Mouse (Mus musculus) heart, postnatal 0 days (tissue): ENCODE measurements around the gene Kdm2b. TPM values are rescaled to one million over a fixed set of nuclear protein-coding genes. Genes with fewer than 3 reads are reported as not detected.

Experiments used
- ATAC-seq: fragments of 200-750 bp; cut with Nextera tagmentation; 2 replicates; pipeline ENCODE4 v1.8.0; 2017; ENCODE audit warnings: low read depth, moderate number of reproducible peaks, moderate library complexity; ENCODE audit not compliant: insufficient read depth
- DNase-seq: peaks from one replicate; pipeline ENCODE4 v3.0.0-alpha.2; 2016; ENCODE audit warnings: low spot score
- H3K27ac ChIP-seq: fragments of 300-500 bp; sonication (generic); 2 replicates; pipeline ENCODE4 v1.5.1; 2014; ENCODE audit warnings: low read depth, mild to moderate bottlenecking
- H3K27me3 ChIP-seq: fragments of 300-500 bp; sonication (generic); 2 replicates; pipeline ENCODE4 v1.6.1; 2014; ENCODE audit warnings: low read length, mixed read lengths; ENCODE audit not compliant: control insufficient read depth, insufficient read depth
- H3K36me3 ChIP-seq: fragments of 300-500 bp; sonication (generic); replicated peaks from 2 replicates; pipeline ENCODE4 v1.6.1; 2014; ENCODE audit warnings: low read length, mixed read lengths; ENCODE audit not compliant: control insufficient read depth, insufficient read depth
- H3K4me1 ChIP-seq: fragments of 300-500 bp; sonication (generic); 2 replicates; pipeline ENCODE4 v1.6.1; 2014; ENCODE audit warnings: antibody characterized with exemption; ENCODE audit not compliant: control insufficient read depth, insufficient read depth
- H3K4me2 ChIP-seq: fragments of 300-500 bp; sonication (generic); 2 replicates; pipeline ENCODE4 v1.6.1; 2014; ENCODE audit warnings: low read depth, mild to moderate bottlenecking, low read length, moderate library complexity
- H3K4me3 ChIP-seq: fragments of 300-500 bp; sonication (generic); 2 replicates; pipeline ENCODE4 v1.5.1; 2014; ENCODE audit warnings: low read depth, low read length
- H3K9ac ChIP-seq: fragments of 300-500 bp; sonication (generic); replicated peaks from 2 replicates; pipeline ENCODE4 v1.6.1; 2014; ENCODE audit warnings: low read depth, low read length, mixed read lengths
- H3K9me3 ChIP-seq: fragments of 300-500 bp; sonication (generic); replicated peaks from 2 replicates; pipeline ENCODE4 v1.6.1; 2016; ENCODE audit warnings: low read length; ENCODE audit not compliant: control insufficient read depth
- CTCF ChIP-seq: IDR thresholded peaks from 2 replicates; pipeline ENCODE4 v1.5.1; 2016; ENCODE audit warnings: antibody characterized with exemption, control low read depth, low read depth
- EP300 ChIP-seq: IDR thresholded peaks from 2 replicates; pipeline ENCODE4 v1.6.1; 2016; ENCODE audit warnings: antibody characterized with exemption, low read depth
- whole genome bisulfite sequencing: fragments of 180-500 bp; shearing (Covaris S2); extraction: QIAGEN DNeasy Blood & Tissue Kit; methylation state at CpG from one replicate; pipeline ENCODE4 v1.1.7; 2014; 5-methylcytosine and 5-hydroxymethylcytosine counted together
- polyA plus RNA-seq: library from polyadenylated mRNA; unstranded; fragments of >200 nt; fragmentation: Nextera tagmentation; extraction: Ambion mirVana; gene quantifications from 2 replicates; pipeline ENCODE4 v1.2.1, GENCODE M21; 2015
- total RNA-seq: library from RNA; depleted of rRNA; stranded (reverse); fragments of >200 nt; gene quantifications from 2 replicates; pipeline ENCODE4 v1.2.3, GENCODE M21; 2014; ENCODE audit warnings: low replicate concordance

Gene Kdm2b
- total and polyA plus RNA-seq, 2 experiments from 2014 or later, result 14.7 to 29.3 TPM

DNA sequence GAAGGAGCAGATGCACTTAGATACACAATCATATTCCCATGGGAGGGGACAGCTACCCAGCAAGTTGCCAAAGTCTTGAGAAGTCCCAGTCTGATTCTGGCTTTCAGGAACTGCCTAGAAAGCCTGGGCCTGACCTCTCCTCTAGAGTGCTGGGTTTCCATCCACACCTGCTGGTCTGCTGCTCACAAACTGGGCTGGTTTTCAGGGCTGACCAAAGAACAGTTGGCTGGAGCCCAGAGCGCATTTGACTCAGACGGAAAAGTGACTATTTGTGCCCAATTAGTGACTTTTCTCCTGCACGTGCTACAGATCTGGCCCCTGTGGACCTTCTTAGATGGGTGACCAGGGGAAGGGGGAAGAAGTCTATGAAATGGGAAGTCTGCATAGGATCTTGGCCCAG is 50.9 kb downstream of the Kdm2b start:
- Histone ChIP-seq H3K27ac (peak overlapping the region; percentile 86), H3K36me3 (peaks cover 4% of the 10 kb centered on the region; the same call in 1 of the 2 replicates), H3K9me3 (no peaks in the 10 kb centered on the region), H3K27me3 (no peaks in the 10 kb centered on the region), H3K9ac (no peak overlapping the region), H3K4me2 (no peak overlapping the region), H3K4me3 (no peak overlapping the region), H3K4me1 (peaks cover 25% of the 10 kb centered on the region)
- TF ChIP-seq EP300, result no peak
- 73% methylated on average over 3 of the region's 3 CpGs for WGBS
- DNase-seq, result no peak
- ATAC-seq, result no peak

DNA sequence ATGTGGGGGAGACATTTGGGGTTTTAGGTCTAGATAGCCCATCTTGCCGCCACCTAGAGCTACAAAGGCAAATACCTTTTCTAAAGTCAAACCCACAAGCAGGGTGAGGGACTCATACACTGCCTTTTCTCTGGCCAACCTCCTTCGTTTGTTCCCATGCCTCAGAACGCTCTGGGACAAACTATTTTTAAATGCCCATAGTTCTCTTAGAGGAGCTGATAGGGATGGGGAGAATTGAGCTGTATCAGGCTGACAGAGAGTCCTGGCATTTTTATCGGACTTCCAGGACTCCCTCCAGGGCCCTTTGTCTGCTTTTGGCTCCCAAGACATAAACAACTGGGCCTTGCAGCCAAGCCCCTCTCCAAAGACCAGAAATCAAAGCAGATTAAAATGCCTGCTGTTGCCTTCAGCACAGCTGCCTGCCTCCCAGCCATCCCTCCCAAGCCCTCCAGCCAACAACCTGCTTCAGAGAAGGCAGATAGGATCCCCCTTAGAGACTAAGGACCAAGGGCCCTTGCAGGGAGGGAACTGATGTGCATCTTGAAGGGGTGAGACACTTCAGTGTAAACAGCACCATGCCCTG is 51.6 kb downstream of the Kdm2b start:
- 25% methylated on average over 4 of the region's 4 CpGs for WGBS
- Histone ChIP-seq H3K4me2 (peak overlapping the region; percentile 36; the same call in 1 of the 2 replicates), H3K27me3 (no peaks in the 10 kb centered on the region), H3K4me3 (no peak overlapping the region), H3K9ac (no peak overlapping the region), H3K27ac (peak overlapping the region; percentile 86), H3K36me3 (peaks cover 5% of the 10 kb centered on the region), H3K4me1 (peaks cover 25% of the 10 kb centered on the region), H3K9me3 (no peaks in the 10 kb centered on the region)
- no peak for TF ChIP-seq CTCF
- DNase-seq (peak; percentile 57), ATAC-seq (peak; percentile 68)

DNA sequence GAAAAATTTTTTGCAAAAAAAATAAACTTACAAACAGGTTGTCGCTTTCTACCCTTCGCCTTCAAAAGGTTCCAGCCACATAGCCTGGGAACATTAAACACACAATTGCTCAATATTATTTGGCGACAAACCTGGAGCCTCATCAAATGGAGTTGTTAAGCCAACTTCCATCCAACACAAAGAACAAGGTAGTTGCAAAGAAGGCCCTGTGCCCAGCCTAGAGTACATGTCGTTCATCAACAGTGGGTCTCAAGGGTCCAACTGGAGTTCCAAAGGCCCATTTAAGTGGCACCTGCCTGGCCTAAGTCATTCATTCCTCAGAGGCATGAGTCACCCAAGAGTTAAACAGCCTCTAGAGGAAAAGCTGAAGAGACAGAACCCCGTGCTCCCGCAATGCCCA is 52.6 kb downstream of the Kdm2b start:
- no peak for DNase-seq
- Histone ChIP-seq H3K4me2 (no peak overlapping the region; the same call in 1 of the 2 replicates), H3K9ac (no peak overlapping the region), H3K27ac (0 out of 2 replicates have a peak overlapping the region, but pooled peaks have one; percentile 86), H3K27me3 (no peaks in the 10 kb centered on the region), H3K4me3 (no peak overlapping the region), H3K36me3 (peaks cover 15% of the 10 kb centered on the region), H3K4me1 (peaks cover 25% of the 10 kb centered on the region), H3K9me3 (no peaks in the 10 kb centered on the region)
- 85% methylated on average over 6 of the region's 6 CpGs for WGBS
- ATAC-seq, result no peak
- TF ChIP-seq CTCF, result no peak
- TF ChIP-seq EP300, result no peak

DNA sequence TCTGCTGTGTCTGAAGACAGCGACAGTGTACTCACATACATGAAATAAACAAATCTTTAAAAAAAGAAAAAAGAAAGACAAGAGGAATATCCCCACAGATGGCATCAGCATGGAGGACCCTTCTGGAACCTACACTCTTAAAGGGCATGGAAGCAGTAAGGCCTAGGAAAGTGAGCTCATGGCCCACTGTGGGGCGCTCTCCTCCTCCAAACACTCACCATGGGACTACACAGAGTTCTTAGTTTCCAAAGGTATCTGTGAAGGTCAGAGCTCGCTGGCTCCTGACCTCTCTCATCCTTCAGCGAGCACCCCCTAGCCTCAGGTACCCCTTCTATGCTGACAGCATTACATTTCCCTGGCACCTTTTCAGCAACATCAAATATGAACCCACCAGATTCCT is 53.8 kb downstream of the Kdm2b start:
- no peaks in the 10 kb centered on the region for H3K9me3 ChIP-seq
- ATAC-seq, result no peak
- H3K27me3 ChIP-seq, result no peaks in the 10 kb centered on the region
- H3K4me3 ChIP-seq, result no peak overlapping the region
- peaks cover 18% of the 10 kb centered on the region for H3K36me3 ChIP-seq
- no peak overlapping the region for H3K9ac ChIP-seq
- H3K4me2 ChIP-seq, result no peak overlapping the region
- WGBS, result 79% methylated on average over 4 of the region's 4 CpGs
- DNase-seq, result no peak
- no peak for TF ChIP-seq EP300
- TF ChIP-seq CTCF, result peak; percentile 35
- peaks cover 25% of the 10 kb centered on the region for H3K4me1 ChIP-seq
- no peak overlapping the region for H3K27ac ChIP-seq

DNA sequence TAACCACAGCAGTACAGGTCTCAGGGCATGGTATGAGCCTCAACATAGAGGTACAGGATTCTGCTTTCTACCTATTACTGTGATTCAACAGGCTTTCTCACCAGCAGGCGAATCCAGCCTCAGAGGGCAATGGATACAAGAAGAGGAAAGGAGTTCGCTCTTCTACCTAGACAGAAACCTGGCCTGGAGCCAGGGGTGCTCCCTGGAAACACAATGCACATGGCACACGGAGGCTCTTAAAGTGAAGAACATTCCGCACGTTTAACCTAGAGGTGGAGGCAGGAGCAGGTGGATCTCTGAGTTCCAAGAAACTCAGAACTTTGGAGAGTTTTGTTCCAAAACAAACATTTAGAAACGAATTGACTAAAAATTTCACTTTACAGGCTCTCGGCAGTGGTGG is 58.6 kb downstream of the Kdm2b start:
- H3K9me3 ChIP-seq, result no peaks in the 10 kb centered on the region
- H3K4me3 ChIP-seq, result no peak overlapping the region
- WGBS, result 42% methylated on average over 7 of the region's 7 CpGs
- H3K27ac ChIP-seq, result no peak overlapping the region
- H3K4me2 ChIP-seq, result no peak overlapping the region
- no peak for ATAC-seq
- 0 out of 2 replicates have a peak, but pooled peaks cover under 1% of the 10 kb centered on the region for H3K4me1 ChIP-seq
- no peaks in the 10 kb centered on the region for H3K27me3 ChIP-seq
- DNase-seq, result peak; percentile 57
- peaks cover 18% of the 10 kb centered on the region for H3K36me3 ChIP-seq
- no peak for TF ChIP-seq EP300
- TF ChIP-seq CTCF, result no peak
- H3K9ac ChIP-seq, result no peak overlapping the region

DNA sequence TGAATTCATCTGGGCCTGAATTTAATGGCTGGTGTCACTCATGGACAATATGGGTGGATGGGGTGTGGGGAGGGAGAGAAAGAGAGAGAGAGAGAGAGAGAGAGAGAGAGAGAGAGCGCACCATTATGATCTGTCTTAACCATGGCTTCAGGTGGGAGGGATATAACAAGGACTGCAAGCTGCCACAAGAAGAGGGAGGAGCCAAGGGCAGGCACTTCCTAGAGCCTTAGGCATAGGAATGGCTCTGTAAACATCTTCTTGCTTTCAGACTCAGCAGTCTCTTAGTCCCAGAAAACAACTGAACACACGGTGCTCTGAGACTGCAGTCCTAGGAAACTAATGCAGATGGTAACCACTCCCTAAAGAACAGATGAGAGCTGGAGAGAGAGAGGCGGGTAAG is 61.3 kb downstream of the Kdm2b start:
- peaks cover 14% of the 10 kb centered on the region for H3K36me3 ChIP-seq
- 82% methylated on average over 3 of the region's 3 CpGs for WGBS
- ATAC-seq, result no peak
- no peak for TF ChIP-seq EP300
- TF ChIP-seq CTCF, result no peak
- no peaks in the 10 kb centered on the region for H3K27me3 ChIP-seq
- H3K4me2 ChIP-seq, result no peak overlapping the region
- H3K4me1 ChIP-seq, result peaks cover 10% of the 10 kb centered on the region; the same call in 1 of the 2 replicates
- no peak for DNase-seq
- H3K4me3 ChIP-seq, result no peak overlapping the region
- no peaks in the 10 kb centered on the region for H3K9me3 ChIP-seq
- H3K27ac ChIP-seq, result no peak overlapping the region
- no peak overlapping the region for H3K9ac ChIP-seq
